Mouse (Mus musculus) forebrain, postnatal 0 days (tissue): ENCODE measurements at regions not wholly inside any gene's neighbourhood (a gene's known extent, or its start where the extent isn't known, plus 50 kb on each side); places are given as distances from the start of the nearest gene placed in this dataset.

Experiments
- ATAC-seq: fragments of 200-750 bp; cut with Nextera tagmentation; 2 replicates; pipeline ENCODE4 v1.8.0; 2017; ENCODE audit warnings: mild to moderate bottlenecking, moderate library complexity
- DNase-seq: peaks from one replicate; pipeline ENCODE4 v3.0.0-alpha.2; 2015
- H3K27ac ChIP-seq: fragments of 300-500 bp; sonication (generic); 2 replicates; pipeline ENCODE4 v1.5.1; 2014; ENCODE audit warnings: low read depth, mild to moderate bottlenecking, antibody characterized with exemption, low read length, moderate library complexity, mixed read lengths
- H3K27me3 ChIP-seq: fragments of 300-500 bp; sonication (generic); 2 replicates; pipeline ENCODE4 v1.6.1; 2014; ENCODE audit warnings: mild to moderate bottlenecking, low read length, mixed read lengths; ENCODE audit not compliant: insufficient read depth
- H3K36me3 ChIP-seq: fragments of 300-500 bp; sonication (generic); 2 replicates; pipeline ENCODE4 v1.6.1; 2014; ENCODE audit warnings: mild to moderate bottlenecking, moderate library complexity; ENCODE audit not compliant: insufficient read depth
- H3K4me1 ChIP-seq: fragments of 300-500 bp; sonication (generic); 2 replicates; pipeline ENCODE4 v1.6.1; 2014; ENCODE audit warnings: antibody characterized with exemption; ENCODE audit not compliant: insufficient read depth
- H3K4me2 ChIP-seq: fragments of 300-500 bp; sonication (generic); 2 replicates; pipeline ENCODE4 v1.6.1; 2014; ENCODE audit warnings: low read depth, mild to moderate bottlenecking, moderate library complexity
- H3K4me3 ChIP-seq: fragments of 300-500 bp; sonication (generic); 2 replicates; pipeline ENCODE4 v1.5.1; 2014; ENCODE audit warnings: low read depth, low read length, mixed read lengths
- H3K9ac ChIP-seq: fragments of 300-500 bp; sonication (generic); 2 replicates; pipeline ENCODE4 v1.6.1; 2014; ENCODE audit warnings: mild to moderate bottlenecking
- H3K9me3 ChIP-seq: fragments of 300-500 bp; sonication (generic); 2 replicates; pipeline ENCODE4 v1.6.1; 2016; ENCODE audit warnings: low read length
- CTCF ChIP-seq: sonication (generic); IDR thresholded peaks from 2 replicates; pipeline ENCODE4 v1.5.1; 2016; ENCODE audit warnings: antibody characterized with exemption, control low read depth, low read depth
- WGBS: fragments of 180-500 bp; shearing (Covaris S2); extraction: QIAGEN DNeasy Blood & Tissue Kit; methylation state at CpG from one replicate; pipeline ENCODE4 v1.1.7; 2014; 5-methylcytosine and 5-hydroxymethylcytosine counted together

DNA sequence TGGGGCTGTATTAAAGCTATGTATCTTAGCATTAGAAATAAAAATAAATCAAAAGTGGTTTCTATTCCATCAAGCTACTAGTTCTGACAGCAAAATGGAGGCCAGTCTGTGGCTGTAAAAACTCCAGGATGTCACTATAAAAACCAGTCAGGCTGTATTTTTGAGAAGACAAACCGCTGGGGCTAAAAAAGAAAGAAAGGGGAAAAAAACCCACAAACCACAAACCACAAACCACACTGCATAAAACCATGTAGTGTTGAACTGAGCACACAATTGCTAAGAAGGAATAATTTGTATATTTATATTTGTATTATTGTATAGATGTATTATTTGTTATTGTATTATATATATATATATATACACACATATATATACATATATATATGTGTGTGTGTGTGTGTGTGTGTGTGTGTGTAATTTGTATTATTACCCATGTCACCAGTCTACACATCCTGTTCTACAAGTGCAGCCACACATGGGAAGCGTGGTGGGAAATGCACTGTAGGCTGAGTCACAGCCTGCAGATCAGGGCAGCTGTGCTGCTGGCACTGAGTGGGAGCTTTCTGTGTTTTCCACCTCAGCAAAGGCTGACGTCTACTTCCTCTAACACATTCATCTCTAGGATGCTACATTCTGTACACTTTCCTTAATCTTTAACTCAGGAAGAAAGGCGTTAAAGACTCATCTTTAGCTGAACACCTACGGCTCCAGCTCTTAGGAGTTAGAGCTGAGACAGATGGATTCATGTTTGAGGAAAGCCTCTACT, 113.4 kb upstream of the Azi2 start:
- no peaks in the 10 kb centered on the region for H3K36me3 ChIP-seq
- DNase-seq (no peak), ATAC-seq (no peak)
- H3K9me3 ChIP-seq, result no peaks in the 10 kb centered on the region
- H3K27me3 ChIP-seq, result no peaks in the 10 kb centered on the region
- WGBS, result 89% methylated on average over 5 of the region's 5 CpGs
- H3K4me2 ChIP-seq, result no peak overlapping the region
- TF ChIP-seq CTCF, result no peak
- no peaks in the 10 kb centered on the region for H3K4me1 ChIP-seq
- H3K4me3 ChIP-seq, result no peak overlapping the region
- H3K9ac ChIP-seq, result no peak overlapping the region
- no peak overlapping the region for H3K27ac ChIP-seq

GRCm38 (mm10) chr9:117922992-117923391, 117.3 kb upstream of the Azi2 start:
- no peak for TF ChIP-seq CTCF
- Histone ChIP-seq H3K4me2 (no peak overlapping the region), H3K27ac (no peak overlapping the region), H3K36me3 (no peaks in the 10 kb centered on the region), H3K4me1 (no peaks in the 10 kb centered on the region), H3K27me3 (no peaks in the 10 kb centered on the region), H3K9me3 (no peaks in the 10 kb centered on the region), H3K9ac (no peak overlapping the region), H3K4me3 (no peak overlapping the region)
- no peak for DNase-seq
- ATAC-seq, result no peak
- 48% methylated on average over 4 of the region's 4 CpGs for WGBS

DNA sequence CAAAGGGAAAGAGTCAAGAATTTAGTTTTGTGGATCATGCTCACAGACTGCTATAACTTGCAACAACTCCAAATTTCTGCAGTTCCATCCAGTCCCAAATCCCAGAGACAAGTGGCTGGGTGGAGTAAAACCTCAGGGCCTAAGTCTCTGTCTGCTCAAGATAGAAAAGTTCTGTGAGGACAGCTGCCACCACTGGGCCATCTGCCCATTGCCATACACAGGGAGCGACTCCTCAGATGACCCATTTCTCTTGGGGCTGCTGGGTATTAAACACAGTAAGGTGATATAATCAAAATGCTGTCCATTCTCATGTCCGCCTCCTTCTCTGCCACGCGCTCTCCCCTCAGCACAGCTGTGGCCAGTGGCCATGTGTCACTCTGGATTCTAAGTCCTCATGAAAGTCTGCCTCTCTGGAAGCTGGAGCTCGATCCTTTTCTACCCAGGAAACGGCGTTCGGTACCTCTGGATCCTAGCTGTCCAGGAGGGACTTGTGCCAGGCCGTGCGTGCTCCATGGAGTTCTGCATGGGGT, 132.3 kb upstream of the Azi2 start:
- Histone ChIP-seq H3K4me2 (no peak overlapping the region), H3K4me1 (no peaks in the 10 kb centered on the region), H3K4me3 (no peak overlapping the region), H3K9ac (no peak overlapping the region), H3K9me3 (no peaks in the 10 kb centered on the region), H3K36me3 (no peaks in the 10 kb centered on the region), H3K27ac (no peak overlapping the region), H3K27me3 (no peaks in the 10 kb centered on the region)
- no peak for TF ChIP-seq CTCF
- no peak for DNase-seq
- 87% methylated on average over 10 of the region's 10 CpGs for WGBS
- ATAC-seq, result no peak

DNA sequence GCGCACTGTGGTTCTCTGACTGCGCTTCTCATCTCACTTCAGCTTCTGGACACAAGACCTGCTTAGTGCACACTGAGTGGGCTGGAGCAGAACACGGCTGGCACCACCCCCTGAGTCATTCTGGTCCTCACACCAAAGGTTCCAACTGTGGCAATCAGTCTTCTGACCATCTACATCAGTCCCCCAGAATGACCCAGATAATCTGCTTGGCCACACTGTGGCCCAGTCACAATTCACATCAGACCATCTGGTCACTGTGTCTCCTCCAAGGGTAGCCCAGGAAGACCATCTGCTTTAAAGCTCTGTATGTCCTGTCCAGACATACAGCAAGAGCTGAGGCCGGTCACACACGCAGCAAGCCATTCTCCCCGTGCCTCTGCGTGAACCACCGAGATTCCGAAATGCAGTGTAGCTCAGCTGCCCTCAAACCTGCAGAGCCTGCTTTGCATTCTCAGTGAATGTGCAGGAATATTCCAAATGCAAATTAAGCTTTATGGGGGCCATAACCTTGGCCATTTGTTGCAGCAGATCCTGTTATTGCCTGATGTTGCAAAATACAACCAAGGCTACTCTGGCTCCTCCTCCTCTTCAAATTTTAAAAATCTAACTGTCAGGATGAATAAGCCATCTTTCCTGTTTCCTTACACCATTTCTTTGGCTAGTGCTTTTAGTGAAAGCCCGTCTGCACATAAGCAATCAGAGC, 135.1 kb upstream of the Azi2 start:
- Histone ChIP-seq H3K36me3 (no peaks in the 10 kb centered on the region), H3K9ac (no peak overlapping the region), H3K27me3 (no peaks in the 10 kb centered on the region), H3K4me2 (no peak overlapping the region), H3K9me3 (no peaks in the 10 kb centered on the region), H3K4me1 (no peaks in the 10 kb centered on the region), H3K27ac (no peak overlapping the region), H3K4me3 (no peak overlapping the region)
- no peak for ATAC-seq
- no peak for DNase-seq
- TF ChIP-seq CTCF, result no peak
- 85% methylated on average over 10 of the region's 10 CpGs for WGBS

- Histone ChIP-seq H3K9me3 (no peaks in the 10 kb centered on the region), H3K27ac (no peak overlapping the region), H3K27me3 (no peaks in the 10 kb centered on the region), H3K9ac (no peak overlapping the region), H3K36me3 (no peaks in the 10 kb centered on the region), H3K4me3 (no peak overlapping the region), H3K4me2 (no peak overlapping the region), H3K4me1 (no peaks in the 10 kb centered on the region)
- ATAC-seq, result no peak
- DNase-seq, result no peak
- WGBS, result 88% methylated on average over 8 of the region's 8 CpGs
- TF ChIP-seq CTCF, result no peak
Measured at GRCm38 (mm10) chr9:117904621-117905020, 135.7 kb upstream of the Azi2 start.

DNA sequence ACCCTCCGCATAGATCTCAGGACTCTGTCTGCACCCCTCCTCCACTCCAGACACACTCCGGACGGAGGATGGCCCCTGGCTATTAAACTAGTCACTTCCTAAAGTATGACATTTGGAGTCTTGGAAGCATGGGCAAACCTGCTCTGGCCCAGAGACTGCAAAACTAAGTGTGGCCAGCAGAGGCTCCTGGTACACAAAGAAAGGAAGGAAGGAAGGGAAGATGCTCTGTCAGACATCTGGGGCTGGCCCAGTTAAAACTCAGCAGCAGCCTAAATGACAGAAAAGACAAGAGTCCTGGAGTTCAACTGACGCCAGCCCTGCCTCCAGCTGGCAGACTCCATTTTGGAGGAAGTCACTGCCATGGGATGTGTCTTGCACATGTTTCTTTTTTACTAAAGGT, 137.3 kb upstream of the Azi2 start:
- Histone ChIP-seq H3K9ac (no peak overlapping the region), H3K9me3 (no peaks in the 10 kb centered on the region), H3K36me3 (no peaks in the 10 kb centered on the region), H3K4me1 (no peaks in the 10 kb centered on the region), H3K4me2 (no peak overlapping the region), H3K27me3 (no peaks in the 10 kb centered on the region), H3K27ac (no peak overlapping the region), H3K4me3 (no peak overlapping the region)
- ATAC-seq, result peak; percentile 69
- peak; percentile 57 for DNase-seq
- whole genome bisulfite sequencing, result 63% methylated on average over 4 of the region's 4 CpGs
- peak; percentile 74 for TF ChIP-seq CTCF

DNA sequence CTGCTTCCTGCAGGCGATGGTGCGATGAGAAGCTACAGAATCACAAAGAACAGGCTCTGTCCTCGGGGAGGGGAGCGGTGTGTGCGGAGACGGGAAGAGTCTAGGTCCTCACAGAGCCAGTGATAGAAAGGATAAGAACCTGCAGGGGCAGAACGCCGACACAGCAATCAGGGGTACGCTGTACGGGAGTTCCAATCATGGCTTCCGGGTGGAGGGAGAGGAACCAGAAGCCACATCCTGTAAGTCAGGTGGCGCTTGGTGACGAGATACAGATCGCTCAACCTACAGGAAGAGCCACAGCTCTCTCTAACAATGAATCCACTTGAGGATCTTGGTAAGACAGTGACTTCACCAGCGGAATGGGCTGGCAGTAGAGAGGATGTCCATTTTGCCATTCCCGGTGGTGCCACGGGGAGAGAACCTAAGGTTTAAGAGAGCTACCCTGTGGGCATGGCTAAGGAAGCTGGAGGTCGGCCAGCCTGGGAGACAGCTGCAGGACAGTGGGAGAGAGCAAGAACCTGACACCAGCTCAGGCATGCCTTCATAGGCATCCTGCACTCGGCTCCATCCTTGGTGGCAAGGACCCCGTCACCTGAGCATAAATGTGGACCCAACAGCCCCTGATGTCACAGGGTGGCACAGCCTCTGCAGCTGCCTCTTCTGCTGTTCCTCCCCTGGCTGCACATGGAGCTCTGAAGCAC, 137.9 kb upstream of the Azi2 start:
- Histone ChIP-seq H3K27ac (no peak overlapping the region), H3K9me3 (no peaks in the 10 kb centered on the region), H3K4me3 (no peak overlapping the region), H3K4me1 (no peaks in the 10 kb centered on the region), H3K4me2 (no peak overlapping the region), H3K27me3 (no peaks in the 10 kb centered on the region), H3K36me3 (no peaks in the 10 kb centered on the region), H3K9ac (no peak overlapping the region)
- ATAC-seq (no peak), DNase-seq (no peak)
- TF ChIP-seq CTCF, result no peak
- 90% methylated on average over 20 of the region's 20 CpGs for WGBS
